Mouse (Mus musculus) ES-Bruce4 (cell line): ENCODE data around the gene Tldc1.

Experiments
- CTCF ChIP-seq: IDR thresholded peaks from one replicate; pipeline ENCODE4 v1.8.1; 2011; ENCODE audit warnings: low read depth, low read length
- EP300 ChIP-seq: IDR thresholded peaks from 2 replicates; pipeline ENCODE4 v1.6.1; 2011; ENCODE audit warnings: low read depth, low read length; ENCODE audit not compliant: insufficient read depth
- POLR2A ChIP-seq: IDR thresholded peaks from one replicate; pipeline ENCODE4 v1.8.1; 2011; ENCODE audit warnings: low read length; ENCODE audit not compliant: insufficient read depth

DNA sequence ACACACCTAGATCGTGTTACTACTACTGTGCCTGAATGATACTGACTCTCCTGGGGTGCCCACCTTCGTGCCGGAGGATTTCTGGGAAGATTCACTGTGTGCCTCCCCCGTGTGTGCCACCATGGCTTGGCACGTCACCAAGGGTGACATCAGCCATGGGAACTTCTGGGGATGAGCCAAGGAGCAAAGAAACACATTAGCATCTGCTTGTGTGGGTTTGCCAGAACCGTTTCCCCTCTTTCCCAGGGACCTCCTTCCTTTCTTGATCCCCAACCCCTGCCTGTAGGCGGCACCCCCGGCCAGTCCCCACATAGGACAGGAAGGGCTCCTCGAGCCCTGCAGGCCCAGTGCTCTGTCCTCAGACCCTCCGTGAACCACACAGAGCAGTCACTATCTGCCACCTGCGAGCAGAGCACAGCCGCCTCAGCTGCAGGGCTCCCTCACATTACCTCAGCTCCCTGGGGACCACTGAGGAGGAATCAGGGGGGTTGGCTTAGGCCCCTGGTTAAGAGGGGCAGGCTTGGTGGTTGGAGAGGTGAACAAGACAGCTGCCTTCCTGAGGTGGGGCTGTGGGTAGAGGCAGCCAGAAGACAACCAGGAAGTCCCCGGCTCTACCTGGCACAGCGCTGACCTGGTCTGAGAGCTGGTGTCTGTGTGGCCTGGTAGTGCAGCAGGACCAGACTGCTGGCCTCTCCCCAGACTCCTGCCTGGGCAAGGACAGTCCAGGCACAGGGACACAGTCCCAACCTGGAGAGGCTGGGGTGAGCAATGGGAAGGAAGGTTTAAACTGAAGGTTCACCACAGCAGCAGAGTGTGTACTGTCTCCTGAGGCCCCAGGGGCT, 28.4 kb upstream of the Tldc1 start:
- TF ChIP-seq POLR2A (no peak), CTCF (no peak), EP300 (no peak)
